Mouse (Mus musculus) fat pad, adult 2 months (tissue): ENCODE results near the gene Tbc1d13.
"Not testable (repeated sequence)": the region's sequence is repeated elsewhere in the genome, so short reads cannot be mapped to it uniquely, and the experiment has no call there.

Source experiments
- DNase-seq: peaks from one replicate; pipeline ENCODE4 v3.0.0-alpha.2; 2011; ENCODE audit warnings: low read depth, low spot score; ENCODE audit errors: extremely low read depth

Tbc1d13 gene

DNA sequence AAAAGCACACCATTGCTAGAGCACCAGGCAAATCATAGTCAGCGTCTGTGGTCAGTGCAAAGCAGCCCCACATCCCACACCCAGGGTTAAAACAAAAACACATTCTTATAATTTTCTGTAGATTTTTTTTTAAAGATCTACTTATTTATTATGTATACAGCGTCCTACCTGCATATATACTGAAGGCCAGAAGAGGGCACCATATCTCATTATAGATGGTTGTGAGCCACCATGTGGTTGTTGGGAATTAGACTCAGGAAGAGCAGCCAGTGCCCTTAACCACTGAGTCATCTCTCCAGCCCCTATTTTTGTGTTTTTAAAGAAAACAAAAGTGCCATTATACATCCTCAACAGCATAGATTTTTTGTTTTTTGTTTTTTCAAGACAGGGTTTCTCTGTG is 4.8 kb upstream of the Tbc1d13 start:
- no peak for DNase-seq

DNA sequence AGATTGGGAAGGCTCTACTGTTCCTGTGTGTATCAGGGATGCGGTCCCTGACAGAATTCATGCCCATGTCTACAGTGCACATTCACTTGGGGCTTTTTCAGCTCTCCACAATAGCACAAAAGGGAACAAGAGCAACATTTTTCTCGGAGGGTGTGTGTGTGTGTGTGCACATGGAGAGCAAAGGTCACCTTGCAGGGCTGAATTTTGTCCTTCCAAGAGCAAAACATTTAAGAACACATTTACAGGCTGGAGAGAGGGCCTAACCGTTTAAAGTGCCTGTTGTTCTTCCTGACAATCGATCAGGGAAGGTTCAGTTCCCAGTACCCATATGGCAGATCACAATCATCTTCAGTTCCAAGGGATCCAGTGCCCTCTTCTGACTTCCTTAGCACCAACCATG is 3.4 kb upstream of the Tbc1d13 start:
- DNase-seq, result no peak

DNA sequence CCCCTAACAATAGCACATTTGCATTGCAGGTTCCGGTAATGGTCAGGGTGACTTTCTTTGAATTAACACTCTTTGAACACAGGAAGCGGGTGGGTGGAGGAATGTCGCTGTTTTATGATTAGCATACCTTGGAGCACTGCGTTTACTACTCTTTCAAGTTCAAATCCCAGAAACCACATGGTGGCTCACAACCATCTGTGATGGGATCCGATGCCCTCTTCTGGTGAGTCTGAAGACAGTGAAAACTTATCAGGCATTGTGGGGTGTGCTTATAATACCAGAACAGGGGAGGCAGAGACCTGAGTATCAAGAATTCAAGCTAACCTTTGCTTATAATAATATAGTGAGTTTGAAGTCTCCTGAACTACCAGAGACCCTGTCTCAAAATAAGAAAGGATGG is 2.3 kb upstream of the Tbc1d13 start:
- not testable (repeated sequence) for DNase-seq

DNA sequence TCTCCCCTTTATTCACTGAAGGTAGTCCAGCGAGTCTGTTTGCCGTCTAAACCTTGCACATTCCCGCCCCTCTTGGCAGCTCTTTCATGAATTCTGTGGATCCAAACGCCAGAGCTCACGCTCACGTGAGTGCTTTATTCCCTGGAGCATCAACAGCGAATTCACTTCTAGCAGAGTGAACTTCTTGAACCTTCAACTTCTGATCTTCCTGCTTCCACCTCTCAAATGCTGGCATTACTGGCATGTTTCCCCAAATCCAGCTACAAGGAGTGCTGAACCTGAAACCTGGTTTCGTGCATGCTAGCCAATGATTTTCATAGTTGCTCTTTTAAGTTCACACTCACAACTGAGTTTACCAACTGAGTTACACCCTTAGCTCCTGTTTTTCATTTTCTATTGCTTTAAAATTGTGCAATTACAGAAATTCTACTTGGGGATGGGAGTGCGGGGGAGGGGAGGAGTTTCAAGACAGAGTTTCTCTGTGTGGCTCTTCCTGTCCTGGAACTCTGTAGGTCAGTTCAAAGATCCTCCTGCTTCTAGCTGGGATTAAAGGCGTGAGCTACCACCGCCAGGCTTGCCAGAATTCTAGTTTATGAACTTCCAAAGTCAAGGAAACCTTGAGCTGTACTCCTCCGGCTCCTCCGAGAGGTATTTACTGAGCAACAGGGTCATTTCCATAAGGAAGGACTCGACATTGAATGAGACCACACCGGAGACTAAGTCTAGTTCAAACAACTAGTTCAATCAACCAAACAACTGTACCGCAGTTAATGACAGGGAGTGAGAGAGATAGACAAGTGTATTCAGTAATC is 539 bp upstream of the Tbc1d13 start:
- DNase-seq, result peak; percentile 64

DNA sequence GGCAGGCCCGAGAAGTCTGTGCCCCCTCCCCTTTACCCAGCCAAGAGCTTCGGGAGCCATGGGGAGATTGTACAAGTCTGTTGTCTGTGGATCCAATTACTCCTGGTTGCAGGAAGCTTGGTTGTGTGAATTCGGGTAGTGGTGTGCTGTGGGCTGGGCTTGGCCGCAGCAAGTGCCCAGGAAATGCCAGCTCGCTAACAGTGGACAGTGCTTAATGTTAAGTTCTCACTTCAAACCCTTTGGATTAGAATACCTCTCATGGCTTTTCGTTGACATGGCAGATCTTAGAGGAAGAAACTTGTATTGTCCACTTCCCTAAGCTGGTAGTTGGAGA is 799 bp downstream of the Tbc1d13 start:
- DNase-seq, result no peak

DNA sequence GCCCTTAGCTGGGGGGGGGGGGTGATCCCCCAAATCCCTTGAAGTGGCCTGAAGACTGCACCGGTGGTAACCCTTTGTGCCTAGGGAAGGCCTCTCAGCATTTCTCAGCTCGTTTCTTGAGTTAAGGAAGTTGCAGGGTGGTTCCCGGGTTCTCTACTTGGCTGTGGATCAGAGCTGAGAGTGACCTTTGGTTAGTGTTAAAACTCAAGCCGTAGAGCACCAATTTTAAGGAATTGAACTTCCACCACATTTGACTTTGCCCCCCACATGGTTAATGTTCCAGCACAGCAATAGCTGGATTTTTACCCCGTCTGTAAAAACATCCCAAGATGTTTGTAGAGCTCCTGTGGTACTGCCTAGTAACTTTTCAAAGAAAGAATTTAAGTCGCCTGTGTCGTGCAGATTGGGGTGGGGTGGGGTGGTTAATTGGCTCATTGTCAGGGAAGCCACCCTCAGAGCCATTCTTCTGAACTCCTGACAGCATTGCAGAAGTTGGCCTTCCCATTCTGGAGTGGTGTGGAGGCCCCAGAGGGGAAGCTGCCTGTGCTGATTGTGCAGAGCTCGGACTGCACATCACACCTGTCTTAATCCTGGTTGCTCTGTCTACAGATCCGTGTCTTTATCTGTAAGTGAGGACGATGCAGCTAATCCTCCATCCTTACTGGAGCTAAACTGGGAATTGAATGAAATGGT is 1.5 kb downstream of the Tbc1d13 start:
- no peak for DNase-seq

DNA sequence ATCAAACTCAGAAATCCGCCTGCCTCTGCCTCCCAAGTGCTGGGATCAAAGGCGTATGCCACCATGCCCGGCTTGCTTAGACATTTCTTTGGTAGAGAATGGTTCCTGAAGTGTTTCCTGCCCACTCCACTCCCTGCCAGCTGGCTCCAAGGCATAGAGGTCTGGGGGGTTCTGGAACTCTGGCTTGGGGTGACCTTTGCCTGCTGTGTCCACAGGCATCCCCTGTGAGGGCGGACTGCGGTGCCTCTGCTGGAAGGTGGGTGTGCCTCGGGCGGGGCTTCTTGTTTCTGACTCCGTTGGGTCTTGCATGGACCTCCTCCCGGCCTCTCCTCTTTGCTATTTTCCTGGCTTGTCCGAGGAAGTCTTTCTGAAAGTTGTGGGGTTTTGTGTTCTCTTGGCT is 2.9 kb downstream of the Tbc1d13 start:
- DNase-seq, result no peak

DNA sequence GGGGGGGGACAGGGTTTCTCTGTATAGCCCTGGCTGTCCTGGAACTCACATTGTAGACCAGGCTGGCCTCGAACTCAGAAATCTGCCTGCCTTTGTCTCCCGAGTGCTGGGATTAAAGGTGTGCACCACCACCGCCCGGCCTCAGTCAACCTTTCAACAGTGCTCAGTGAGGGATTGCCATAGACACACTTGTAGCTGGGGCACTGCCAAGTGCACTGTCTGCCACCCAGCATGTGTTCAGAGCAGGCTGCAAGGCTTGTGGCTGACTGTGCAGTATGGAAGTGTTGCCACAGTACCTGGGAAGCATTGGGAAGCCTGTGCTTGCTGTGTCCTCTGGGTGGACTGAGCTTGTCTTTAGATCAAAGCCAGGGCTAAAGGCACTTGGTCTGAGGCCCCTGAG is 6.5 kb downstream of the Tbc1d13 start:
- DNase-seq, result not testable (repeated sequence)

DNA sequence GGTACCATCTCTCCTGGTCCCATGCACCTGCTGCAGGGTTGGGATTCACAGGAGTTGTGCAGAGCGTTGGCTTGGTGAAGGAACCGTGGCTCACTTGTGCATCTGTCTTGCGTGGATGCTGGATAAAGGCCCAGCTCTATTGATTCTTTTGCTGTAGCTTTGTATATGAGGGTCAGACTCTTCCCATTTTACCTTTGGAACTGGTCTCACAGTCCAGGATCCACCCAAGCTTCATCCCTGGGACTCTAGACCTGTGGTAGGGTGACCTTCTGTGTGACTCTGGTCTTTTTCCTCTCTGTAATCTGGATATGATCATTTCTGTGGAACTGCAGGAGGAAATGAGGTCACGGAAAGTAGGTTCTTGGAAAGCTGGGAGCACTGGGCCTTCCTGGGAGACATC is 10.9 kb downstream of the Tbc1d13 start:
- DNase-seq, result no peak

DNA sequence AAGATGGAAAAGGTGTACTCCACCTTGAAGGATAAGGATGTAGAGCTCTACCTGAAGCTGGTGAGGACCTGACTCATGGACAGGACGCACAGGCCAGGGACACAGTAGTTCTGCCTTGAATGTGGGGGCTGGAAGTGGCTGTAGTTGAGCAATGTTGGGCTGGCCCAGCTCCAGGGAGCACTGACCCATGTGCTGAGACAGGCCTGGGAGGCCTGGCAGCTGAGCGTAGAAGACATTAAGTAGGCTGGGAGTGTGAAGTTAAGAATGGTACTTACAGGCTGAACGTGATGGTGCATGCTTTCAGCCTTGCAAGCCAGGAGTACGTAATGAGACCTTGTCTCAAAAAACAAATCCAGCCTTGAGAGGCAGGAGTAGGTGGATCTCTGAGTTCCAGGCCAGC is 13.9 kb downstream of the Tbc1d13 start:
- DNase-seq, result peak; percentile 93

DNA sequence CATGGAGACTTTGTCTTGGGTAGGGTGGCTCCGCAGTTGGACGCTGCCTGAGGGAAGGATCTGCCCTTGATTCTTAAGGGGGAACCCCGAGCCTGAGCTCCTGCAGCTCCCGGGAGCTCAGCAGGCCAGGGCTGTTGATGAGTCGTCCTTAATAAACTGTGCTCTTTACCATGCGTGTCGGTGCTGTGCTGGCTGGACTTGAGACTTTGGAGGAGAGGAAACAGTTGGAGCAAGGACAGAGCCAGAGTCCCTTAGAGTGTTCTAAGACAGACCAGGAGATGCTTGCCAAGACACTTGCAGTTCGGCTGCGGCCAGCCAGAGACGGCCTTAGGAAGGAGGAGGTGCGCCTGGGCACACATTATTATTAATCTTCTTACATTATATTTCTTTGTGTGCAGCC is 18.3 kb downstream of the Tbc1d13 start:
- peak; percentile 31 for DNase-seq

DNA sequence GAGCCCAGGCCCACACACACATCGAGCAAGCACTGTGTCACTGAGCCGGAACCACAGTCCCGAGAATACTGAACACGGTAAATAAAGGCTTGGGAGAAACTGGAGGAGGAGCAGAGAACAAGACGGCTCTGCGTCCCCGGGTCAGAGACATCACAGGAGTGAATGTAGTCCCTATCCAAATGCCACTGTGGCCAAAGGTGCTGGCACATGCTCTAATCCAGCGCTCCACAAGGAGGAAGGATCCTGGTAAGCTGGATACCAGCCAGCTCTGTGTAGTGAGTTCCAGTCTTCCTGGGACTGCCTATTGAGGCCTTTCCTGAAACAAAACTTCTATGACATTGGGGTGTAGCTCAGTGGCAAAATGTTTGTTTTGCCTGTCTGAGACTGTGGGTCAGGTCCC is 19.1 kb downstream of the Tbc1d13 start:
- peak; percentile 23 for DNase-seq

DNA sequence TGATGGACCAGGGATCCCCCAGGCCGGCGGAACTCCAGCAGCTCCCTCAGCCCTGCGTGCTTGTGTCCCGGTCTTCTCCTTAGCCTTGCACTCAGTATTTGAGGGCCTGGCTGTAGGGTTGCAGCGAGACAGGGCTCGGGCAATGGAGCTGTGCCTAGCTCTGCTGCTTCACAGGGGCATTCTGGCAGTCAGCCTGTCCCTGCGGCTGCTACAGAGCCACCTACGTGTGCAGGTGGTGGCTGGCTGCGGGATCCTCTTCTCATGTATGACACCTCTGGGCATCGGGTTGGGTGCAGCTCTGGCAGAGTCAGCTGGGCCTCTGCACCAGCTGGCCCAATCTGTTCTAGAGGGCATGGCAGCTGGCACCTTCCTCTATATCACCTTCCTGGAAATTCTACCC is 26.3 kb downstream of the Tbc1d13 start:
- DNase-seq, result not testable (repeated sequence)

DNA sequence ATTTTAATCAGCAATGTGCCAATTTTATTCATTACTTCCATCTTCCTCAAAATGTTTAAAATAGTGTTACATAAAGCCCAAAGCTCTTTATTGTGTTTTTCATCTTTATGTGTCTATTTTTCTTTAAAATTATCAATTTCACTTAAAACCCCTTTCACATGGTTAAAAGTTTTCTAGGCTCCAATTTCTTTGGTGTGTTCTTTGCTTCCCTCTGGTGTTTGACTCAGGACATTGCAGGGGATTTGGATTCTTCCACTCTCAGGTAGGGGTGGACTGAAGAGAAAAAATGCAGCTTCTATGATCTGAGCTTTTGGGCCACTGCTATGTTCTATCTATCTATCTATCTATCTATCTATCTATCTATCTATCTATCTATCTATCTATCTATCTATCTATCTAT is 28.3 kb downstream of the Tbc1d13 start:
- DNase-seq, result no peak

DNA sequence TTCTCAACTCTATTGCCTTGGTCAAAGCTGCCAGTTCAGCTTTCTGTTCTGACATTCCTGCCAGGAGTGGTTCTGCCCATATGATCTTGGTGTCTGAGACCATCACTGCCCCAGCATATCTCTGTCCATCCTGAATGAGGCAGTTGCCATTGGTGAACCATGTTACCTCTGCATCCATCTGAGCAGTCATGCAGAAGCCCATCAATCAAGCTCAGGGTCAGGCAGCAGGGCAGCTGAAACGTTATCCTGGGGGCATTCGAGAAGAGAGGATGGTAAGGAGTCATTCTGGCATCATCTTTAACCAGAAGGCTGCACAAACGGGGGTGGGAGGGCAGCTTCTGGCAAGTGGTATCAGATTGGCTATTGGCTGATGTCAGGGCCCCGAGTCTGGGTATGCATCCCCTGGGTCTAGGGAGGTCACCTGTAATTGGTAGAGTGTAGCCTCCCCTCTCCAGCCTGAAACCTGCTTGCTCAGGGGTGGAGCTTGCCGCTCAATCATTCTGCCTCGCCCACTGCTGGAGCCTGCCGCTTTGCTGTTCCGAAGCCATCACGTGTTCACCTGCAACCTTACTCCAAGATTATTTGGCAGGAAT is 30.9 kb downstream of the Tbc1d13 start:
- DNase-seq, result no peak

DNA sequence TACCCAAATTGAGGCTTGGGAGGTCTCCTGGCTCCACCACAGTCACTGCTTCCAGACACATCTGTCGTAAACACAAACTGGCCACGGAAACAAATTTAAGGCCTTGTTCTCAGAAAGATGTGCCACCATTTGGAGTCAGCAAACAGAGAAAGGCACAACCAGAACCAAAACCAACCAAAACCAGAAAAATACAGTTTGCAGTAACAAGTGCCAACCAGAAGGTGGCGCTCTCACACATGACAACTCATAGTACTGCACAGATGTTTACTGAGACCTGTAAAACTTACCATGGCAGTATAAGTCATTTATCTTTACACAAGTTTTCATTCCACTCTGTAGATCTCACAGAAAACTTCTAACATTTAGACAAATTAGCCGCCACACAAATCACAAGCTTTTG is 33.1 kb downstream of the Tbc1d13 start:
- no peak for DNase-seq

DNA sequence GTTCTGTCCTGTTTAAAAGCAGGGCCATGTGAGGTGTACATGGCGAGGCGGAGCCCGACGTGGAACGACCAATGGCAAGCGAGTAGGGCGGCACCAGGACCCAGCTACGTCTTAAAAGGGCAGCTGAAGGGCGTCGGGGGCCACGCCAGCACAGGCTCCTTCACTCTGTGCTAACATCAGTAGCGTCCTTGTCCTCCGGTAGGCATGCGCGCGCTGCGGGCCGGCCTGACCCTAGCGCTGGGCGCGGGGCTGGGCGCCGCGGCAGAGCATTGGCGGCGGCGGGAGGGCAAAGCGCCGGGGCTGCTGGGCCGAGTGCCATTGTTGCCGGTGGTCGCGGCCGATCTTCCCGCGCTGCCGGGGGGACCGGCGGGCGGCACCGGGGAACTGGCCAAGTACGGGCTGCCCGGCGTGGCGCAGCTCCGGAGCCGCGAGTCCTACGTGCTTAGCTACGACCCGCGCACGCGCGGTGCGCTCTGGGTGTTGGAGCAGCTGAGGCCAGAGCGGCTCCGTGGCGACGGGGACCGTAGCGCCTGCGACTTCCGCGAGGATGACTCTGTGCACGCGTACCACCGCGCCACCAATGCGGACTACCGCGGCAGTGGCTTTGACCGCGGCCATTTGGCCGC is 37.9 kb downstream of the Tbc1d13 start, which contains the start of gene Endog:
TSS of gene Endog (plus strand) at position 123 of the 626 bp plus-strand sequence.
- DNase-seq, result no peak

DNA sequence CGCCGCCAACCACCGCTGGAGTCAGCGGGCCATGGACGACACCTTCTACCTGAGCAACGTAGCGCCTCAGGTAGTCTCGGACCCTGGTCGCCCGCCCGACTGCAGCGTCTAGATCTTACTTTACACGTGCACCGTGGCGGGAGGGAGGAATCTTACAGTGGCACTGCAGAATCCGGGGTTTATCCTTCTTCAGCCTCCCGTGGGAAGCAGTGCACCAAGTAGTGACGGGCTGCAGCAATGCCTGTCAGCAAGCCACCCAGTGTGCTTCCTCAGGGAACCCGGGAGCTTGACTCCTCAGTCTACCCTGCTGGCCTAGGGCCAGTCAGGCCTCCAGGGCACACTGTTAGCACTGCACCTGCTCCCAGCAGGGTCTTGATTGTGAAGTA is 38.4 kb downstream of the Tbc1d13 start:
- DNase-seq, result no peak

DNA sequence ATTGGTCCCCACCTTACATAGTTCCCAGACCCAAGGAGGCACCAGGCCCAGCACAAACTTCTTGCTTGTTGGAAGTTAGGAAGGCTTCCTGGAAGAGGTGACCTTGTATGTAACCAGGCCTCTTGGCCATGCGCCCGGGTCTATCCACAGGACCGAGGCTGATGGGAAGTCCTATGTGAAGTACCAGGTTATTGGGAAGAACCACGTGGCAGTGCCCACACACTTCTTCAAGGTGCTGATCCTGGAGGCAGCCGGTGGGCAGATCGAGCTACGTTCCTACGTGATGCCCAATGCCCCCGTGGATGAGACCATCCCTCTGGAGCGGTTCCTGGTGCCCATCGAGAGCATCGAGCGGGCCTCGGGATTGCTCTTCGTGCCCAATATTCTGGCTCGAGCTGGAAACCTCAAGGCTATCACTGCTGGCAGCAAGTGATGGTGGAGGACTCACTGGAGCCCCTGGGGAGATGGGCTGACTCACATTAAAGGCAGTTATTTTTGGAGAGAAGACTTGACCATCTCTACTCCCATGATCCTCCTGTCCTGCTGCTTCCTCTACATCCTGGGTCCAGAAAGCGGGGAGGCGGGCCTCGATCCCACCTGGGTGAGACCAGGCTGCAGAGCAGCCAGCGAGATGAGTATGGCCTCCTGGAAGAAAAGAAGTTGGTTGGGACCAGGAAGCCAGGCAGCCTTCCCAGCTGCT is 40.1 kb downstream of the Tbc1d13 start:
- no peak for DNase-seq

DNA sequence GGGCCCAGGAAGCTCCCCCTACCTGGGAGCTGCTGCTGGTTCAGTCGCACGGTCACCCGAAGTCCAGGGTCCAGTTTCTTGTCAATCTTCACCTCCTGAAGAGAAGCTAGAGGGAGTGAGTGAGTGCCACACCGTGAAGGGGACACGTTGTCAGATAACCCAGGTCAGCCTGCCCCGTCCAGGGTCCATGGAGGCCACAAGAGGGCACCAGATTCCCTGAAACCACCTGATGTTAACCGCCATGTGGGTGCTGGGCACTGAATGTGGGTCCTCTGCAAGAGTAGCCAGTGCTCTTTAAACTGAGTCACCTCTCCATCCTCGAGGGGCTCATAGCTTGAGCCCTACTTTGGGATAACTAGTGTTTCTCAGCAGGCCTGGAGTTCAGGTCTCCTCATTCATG is 42.4 kb downstream of the Tbc1d13 start:
- no peak for DNase-seq

DNA sequence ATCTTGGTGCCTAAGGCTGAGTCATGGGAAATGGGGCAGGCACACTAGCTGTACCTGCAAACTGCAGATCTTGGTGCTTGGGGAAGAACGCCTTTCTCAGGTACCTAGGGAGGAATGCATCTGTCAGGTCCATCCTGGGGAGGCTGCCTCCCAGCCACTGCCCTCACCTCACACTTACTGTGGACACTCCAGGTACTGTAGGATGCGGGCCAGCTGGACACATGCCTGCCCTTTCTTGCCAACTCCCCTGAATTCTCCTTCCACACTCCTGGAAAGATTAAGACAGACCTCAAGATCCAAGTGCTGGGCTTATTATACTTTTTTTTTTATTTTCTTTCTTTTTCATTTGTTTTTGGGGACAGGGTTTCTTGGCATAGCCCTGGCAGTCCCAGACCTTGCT is 43.0 kb downstream of the Tbc1d13 start:
- no peak for DNase-seq
